7 mouse cellular contexts compared by ENCODE assay signal in genomic region chr19:32956916-32957558, GRCm38 (mm10).
A peak's percentile ranks its signal among the peaks of the same experiment; 100 is the strongest.
DNase-seq lines count a peak whose midpoint lies in the region; ATAC-seq and TF ChIP-seq lines count a peak whose summit lies in the region.

No protein-coding gene starts in this region.

- peak overlapping the region; percentile 68 for H3K9ac ChIP-seq in CH12.LX (ENCODE audit: insufficient read depth, low read depth)
- H3K9ac ChIP-seq in MEL (ENCODE audit: control insufficient read depth, low read depth, low read length, poor library complexity, severe bottlenecking) = peak overlapping the region; percentile 79
- no peak overlapping the region for H3K9ac ChIP-seq in heart, embryonic 15.5 days
- 0 out of 2 replicates have a peak overlapping the region, but pooled peaks have one; percentile 22 for H3K9ac ChIP-seq in liver, embryonic 12.5 days
- no peak overlapping the region for H3K9ac ChIP-seq in neural tube, embryonic 11.5 days (ENCODE audit: low read length)

- in situ Hi-C loops in CH12.LX (cut with MboI; ENCODE audit: low pct_ligation_motif_present, low pct_unique_long_range_greater_than_20kb, low sequenced_read_pairs) = loop anchor here (10.0 kb wide), 1 partner anchor 268 kb away; no protein-coding TSS in a partner anchor

- H3K27me3 ChIP-seq in CH12.LX (replicated peaks) = no peaks in the 10 kb centered on the region
- no peaks in the 10 kb centered on the region for H3K27me3 ChIP-seq in MEL (ENCODE audit: control insufficient read depth in 1 of 2, insufficient read depth in 2 of 2, low read length in 2 of 2)
- no peaks in the 10 kb centered on the region for H3K27me3 ChIP-seq in heart, embryonic 15.5 days
- 0 out of 2 replicates have a peak, but pooled peaks cover 3% of the 10 kb centered on the region for H3K27me3 ChIP-seq in liver, embryonic 12.5 days (replicated peaks)
- no peaks in the 10 kb centered on the region for H3K27me3 ChIP-seq in neural tube, embryonic 11.5 days (ENCODE audit: control insufficient read depth, insufficient read depth, low read length)

- H3K36me3 ChIP-seq in CH12.LX (replicated peaks in 1 of 2; ENCODE audit: control insufficient read depth in 1 of 2, insufficient read depth in 1 of 2, low read length in 1 of 2) = no peaks in the 10 kb centered on the region
- peaks cover 0 to 43% of the 10 kb centered on the region in 2 experiments; a peak in 2 of 4 replicates for H3K36me3 ChIP-seq in MEL (ENCODE audit: control insufficient read depth in 1 of 2, insufficient read depth in 2 of 2, low read length in 2 of 2)
- no peaks in the 10 kb centered on the region for H3K36me3 ChIP-seq in heart, embryonic 15.5 days
- no peaks in the 10 kb centered on the region for H3K36me3 ChIP-seq in liver, embryonic 12.5 days
- H3K36me3 ChIP-seq in neural tube, embryonic 11.5 days (ENCODE audit: control insufficient read depth, insufficient read depth, low read length) = no peaks in the 10 kb centered on the region

- no peaks in the 10 kb centered on the region for H3K9me3 ChIP-seq in CH12.LX (replicated peaks; ENCODE audit: low read length)
- H3K9me3 ChIP-seq in MEL (replicated peaks; ENCODE audit: insufficient read depth, low read length) = no peaks in the 10 kb centered on the region
- no peaks in the 10 kb centered on the region for H3K9me3 ChIP-seq in heart, embryonic 15.5 days (replicated peaks)
- H3K9me3 ChIP-seq in liver, embryonic 12.5 days (replicated peaks) = no peaks in the 10 kb centered on the region
- no peaks in the 10 kb centered on the region for H3K9me3 ChIP-seq in neural tube, embryonic 11.5 days (ENCODE audit: control insufficient read depth, low read length)

- TF ChIP-seq EP300 in CH12.LX (IDR thresholded peaks at IDR 0.05; ENCODE audit: low read length) (peak; percentile 26), MEL (IDR thresholded peaks at IDR 0.05; ENCODE audit: low read depth in 1 of 2, low read length in 2 of 2) (peak; percentile 33 to 56; a peak in 2 of 4 replicates)

- H3K4me3 ChIP-seq in CH12.LX (replicated peaks in 1 of 3; ENCODE audit: low read depth in 2 of 3, low read length in 2 of 3, poor library complexity in 1 of 3) (peak overlapping the region; percentile 20 to 41 (median 40)), MEL (ENCODE audit: control insufficient read depth in 1 of 2, insufficient read depth in 1 of 2, low read depth in 2 of 2, low read length in 2 of 2) (peak overlapping the region; percentile 81 to 85)
- H3K4me3 ChIP-seq in heart, embryonic 15.5 days = peak overlapping the region; percentile 25
- H3K4me3 ChIP-seq in liver, embryonic 12.5 days = peak overlapping the region; percentile 38
- H3K4me3 ChIP-seq in neural tube, embryonic 11.5 days (ENCODE audit: low read depth, low read length) = peak overlapping the region; percentile 5; the same call in 1 of the 2 replicates

- no peak for TF ChIP-seq CTCF in CH12.LX (conservative IDR thresholded peaks at IDR 0.05 in 1 of 2, IDR thresholded peaks at IDR 0.05 in 1 of 2; ENCODE audit: low read depth in 2 of 2, low read length in 2 of 2)
- TF ChIP-seq CTCF in MEL (IDR thresholded peaks at IDR 0.05 in 2 of 3, conservative IDR thresholded peaks at IDR 0.05 in 1 of 3; ENCODE audit: control insufficient read depth in 1 of 3, insufficient read depth in 1 of 3, low read depth in 2 of 3, low read length in 3 of 3, poor library complexity in 1 of 3, severe bottlenecking in 1 of 3) = no peak

- peak overlapping the region; percentile 87 for H3K4me2 ChIP-seq in CH12.LX (ENCODE audit: insufficient read depth, low read depth, poor library complexity, severe bottlenecking)
- peak overlapping the region; percentile 55 for H3K4me2 ChIP-seq in heart, embryonic 15.5 days
- peak overlapping the region; percentile 66 for H3K4me2 ChIP-seq in liver, embryonic 12.5 days
- peak overlapping the region; percentile 35 for H3K4me2 ChIP-seq in neural tube, embryonic 11.5 days (ENCODE audit: low read depth)

- H3K27ac ChIP-seq in CH12.LX (ENCODE audit: insufficient read depth, low read depth) (no peak overlapping the region), MEL (ENCODE audit: control insufficient read depth, low read depth, low read length) (peak overlapping the region; percentile 90)
- no peak overlapping the region for H3K27ac ChIP-seq in heart, embryonic 15.5 days
- H3K27ac ChIP-seq in liver, embryonic 12.5 days = no peak overlapping the region
- no peak overlapping the region for H3K27ac ChIP-seq in neural tube, embryonic 11.5 days (ENCODE audit: low read depth, low read length)

- TF ChIP-seq RAD21 in CH12.LX (IDR thresholded peaks at IDR 0.05; ENCODE audit: low read depth, low read length) = no peak; the same call in 1 of the 2 replicates
- TF ChIP-seq RAD21 in MEL (IDR thresholded peaks at IDR 0.05; ENCODE audit: low read depth, low read length) = no peak

- ATAC-seq in heart, embryonic 15.5 days (replicated peaks; ENCODE audit: insufficient number of reproducible peaks, insufficient read depth, low FRiP score, low read depth) = no peak
- ATAC-seq in liver, embryonic 12.5 days = no peak
- no peak for ATAC-seq in neural tube, embryonic 11.5 days (ENCODE audit: insufficient read depth, low FRiP score, low TSS enrichment)

- DNase-seq in CH12.LX (ENCODE audit: extremely low read depth) = peak; percentile 66
- DNase-seq in MEL (ENCODE audit: low read depth, low spot score) = peak; percentile 89
- DNase-seq in neural tube, embryonic 11.5 days (ENCODE audit: low spot score) = peak; percentile 29
- no peak for DNase-seq in gastrocnemius, postnatal 10 days
- DNase-seq in spleen, postnatal 14 days (ENCODE audit: low spot score in 2 of 2) = no peak

- H3K4me1 ChIP-seq in CH12.LX (ENCODE audit: control insufficient read depth in 1 of 2, insufficient read depth in 2 of 2) (peaks cover 24 to 79% of the 10 kb centered on the region in 2 experiments), MEL (ENCODE audit: control insufficient read depth in 1 of 2, insufficient read depth in 2 of 2, low read length in 2 of 2) (peaks cover 20 to 72% of the 10 kb centered on the region in 2 experiments)
- H3K4me1 ChIP-seq in heart, embryonic 15.5 days (replicated peaks) = 0 out of 2 replicates have a peak, but pooled peaks cover 5% of the 10 kb centered on the region
- peaks cover 39% of the 10 kb centered on the region for H3K4me1 ChIP-seq in liver, embryonic 12.5 days
- H3K4me1 ChIP-seq in neural tube, embryonic 11.5 days (ENCODE audit: control insufficient read depth, insufficient read depth, low read length) = peaks cover 2% of the 10 kb centered on the region; the same call in 1 of the 2 replicates

- WGBS in heart, embryonic 15.5 days = 4% methylated on average over 13 of the region's 13 CpGs
- WGBS in liver, embryonic 12.5 days (ENCODE audit: insufficient replicate concordance) = under 1% methylated on average over 13 of the region's 13 CpGs
- WGBS in neural tube, embryonic 11.5 days = 3% methylated on average over 13 of the region's 13 CpGs

- no peaks in the 10 kb centered on the region for H3K79me2 ChIP-seq in CH12.LX (replicated peaks; ENCODE audit: control insufficient read depth, extremely low read depth, insufficient read depth, poor library complexity, severe bottlenecking)
- no peaks in the 10 kb centered on the region for H3K79me2 ChIP-seq in MEL (ENCODE audit: control insufficient read depth, insufficient read depth, low read length, poor library complexity)

- peak; percentile 46; the same call in 1 of the 2 replicates for TF ChIP-seq POLR2A in CH12.LX (IDR thresholded peaks at IDR 0.05; ENCODE audit: low read depth, low read length)
- TF ChIP-seq POLR2A in MEL (IDR thresholded peaks at IDR 0.05; ENCODE audit: control insufficient read depth in 1 of 2, insufficient read depth in 1 of 2, low read depth in 1 of 2, low read length in 2 of 2, poor library complexity in 1 of 2) = peak in 1 of 2 experiments; percentile 66; a peak in 2 of 4 replicates

- dilution Hi-C loops in CH12.LX (cut with MboI; ENCODE audit: extremely low pct_ligation_motif_present, extremely low pct_unique_long_range_greater_than_20kb, low sequenced_read_pairs) = no loop called here

TF ChIP-seq in CH12.LX, 34 proteins besides CTCF, POLR2A, EP300 and RAD21 (continues in another document):
- TF ChIP-seq KAT2A (IDR thresholded peaks at IDR 0.05; ENCODE audit: insufficient replicate concordance, low read length) (no peak), ZMIZ1 (IDR thresholded peaks at IDR 0.05; ENCODE audit: low read depth, low read length) (0 out of 2 replicates have a peak, but pooled peaks have one; percentile 42), NELFE (IDR thresholded peaks at IDR 0.05; ENCODE audit: low read depth, low read length) (peak; percentile 42; the same call in 1 of the 2 replicates), CHD1 (IDR thresholded peaks at IDR 0.05; ENCODE audit: low read depth, low read length) (peak; percentile 34; the same call in 1 of the 2 replicates), TBP (conservative IDR thresholded peaks at IDR 0.05; ENCODE audit: low read depth, low read length) (no peak), MAX (IDR thresholded peaks at IDR 0.05; ENCODE audit: low read length) (no peak), JUN (IDR thresholded peaks at IDR 0.05; ENCODE audit: insufficient read depth, low read depth, low read length) (no peak), POLR2AphosphoS2 (IDR thresholded peaks at IDR 0.05; ENCODE audit: low read depth, low read length) (no peak), IRF4 (IDR thresholded peaks at IDR 0.05; ENCODE audit: low read depth, low read length) (no peak), NRF1 (IDR thresholded peaks at IDR 0.05; ENCODE audit: low read depth, low read length) (no peak), E2F4 (IDR thresholded peaks at IDR 0.05; ENCODE audit: insufficient replicate concordance, low read depth, low read length) (no peak)

TF ChIP-seq in MEL, 35 proteins besides CTCF, POLR2A, EP300 and RAD21 (continues in another document):
- TF ChIP-seq TCF12 (IDR thresholded peaks at IDR 0.05; ENCODE audit: low read depth, low read length) = peak; percentile 40; the same call in 1 of the 2 replicates
- no peak for TF ChIP-seq USF1 (IDR thresholded peaks at IDR 0.05; ENCODE audit: low read depth, low read length)
- no peak for TF ChIP-seq CHD1 (IDR thresholded peaks at IDR 0.05; ENCODE audit: low read depth, low read length)
- peak; percentile 48; the same call in 1 of the 2 replicates for TF ChIP-seq ZMIZ1 (IDR thresholded peaks at IDR 0.05; ENCODE audit: low read depth, low read length)
- no peak for TF ChIP-seq SMC3 (IDR thresholded peaks at IDR 0.05; ENCODE audit: low read depth, low read length)
- no peak for TF ChIP-seq ZKSCAN1 (IDR thresholded peaks at IDR 0.05; ENCODE audit: low read depth, low read length)
- TF ChIP-seq MYB (IDR thresholded peaks at IDR 0.05; ENCODE audit: low read depth, low read length) = no peak
- TF ChIP-seq MXI1 (IDR thresholded peaks at IDR 0.05; ENCODE audit: low read depth, low read length) = peak; percentile 56; the same call in 1 of the 2 replicates
- peak; percentile 70 for TF ChIP-seq NELFE (IDR thresholded peaks at IDR 0.05; ENCODE audit: low read depth, low read length)
- 0 out of 2 replicates have a peak, but pooled peaks have one; percentile 40 for TF ChIP-seq MAZ (IDR thresholded peaks at IDR 0.05; ENCODE audit: low read depth, low read length)
- TF ChIP-seq USF2 (IDR thresholded peaks at IDR 0.05; ENCODE audit: borderline replicate concordance in 1 of 2, insufficient read depth in 1 of 2, low read depth in 1 of 2, low read length in 2 of 2) = no peak
- TF ChIP-seq TBP (IDR thresholded peaks at IDR 0.05; ENCODE audit: low read depth, low read length) = peak; percentile 40; the same call in 1 of the 2 replicates

Comparison
In these comparisons a context has a peak if more than half of its experiments do, and no peak if none do; other contexts are left out.
1. DNase-seq: peak in CH12.LX (single experiment), MEL (single experiment) and neural tube, embryonic 11.5 days (single experiment); none in gastrocnemius, postnatal 10 days (single experiment) and spleen, postnatal 14 days (0 of 2).
2. H3K4me2 ChIP-seq: peak in every context shown above with its lines; median percentile 87 in CH12.LX; 66 in liver, embryonic 12.5 days; 55 in heart, embryonic 15.5 days; 35 in neural tube, embryonic 11.5 days.
3. H3K4me3 ChIP-seq: peak in every context shown above with its lines; median percentile 83 in MEL; 40 in CH12.LX; 38 in liver, embryonic 12.5 days; 25 in heart, embryonic 15.5 days; 5 in neural tube, embryonic 11.5 days.
4. H3K9ac ChIP-seq: peak in CH12.LX (single experiment), MEL (single experiment) and liver, embryonic 12.5 days (single experiment); none in heart, embryonic 15.5 days (single experiment) and neural tube, embryonic 11.5 days (single experiment).
5. Of the 35 proteins assayed by ChIP-seq in both MEL and CH12.LX: peak only in MEL: SIN3A, TBP and TCF12; only in CH12.LX: BHLHE40, CHD1, CHD2, ETS1, JUND and UBTF; in both: EP300, MAZ, MXI1, NELFE and ZMIZ1; in neither: 20; mixed calls (peak in some experiments, not most) for 1.